Mouse (Mus musculus) cerebellum, adult 11-12 months (tissue): ENCODE measurements around the gene Rnf123.

ENCODE experiments used
- DNase-seq: peaks from one replicate; pipeline ENCODE4 v3.0.0; 2022

The Rnf123 gene

GRCm38 (mm10) chr9:108058291-108058690 lies 24.9 kb downstream of the Rnf123 start:
- DNase-seq, result peak; percentile 32

DNA sequence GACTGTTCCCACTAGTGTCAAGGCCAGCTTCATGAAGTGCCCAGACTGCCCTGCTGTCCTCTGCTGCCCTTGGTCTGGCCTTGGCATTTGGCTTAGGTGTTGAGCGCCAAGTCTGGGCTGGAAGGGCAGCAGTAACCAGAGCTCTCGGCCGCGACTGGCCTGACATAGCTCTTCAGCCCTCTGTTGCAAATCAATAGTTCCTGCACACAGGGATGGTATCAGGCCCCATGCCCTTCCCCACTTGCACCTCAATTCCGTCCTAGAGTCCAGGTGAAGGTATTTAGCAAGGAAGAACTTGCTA lies 25.9 kb downstream of the Rnf123 start:
- DNase-seq, result peak; percentile 14

DNA sequence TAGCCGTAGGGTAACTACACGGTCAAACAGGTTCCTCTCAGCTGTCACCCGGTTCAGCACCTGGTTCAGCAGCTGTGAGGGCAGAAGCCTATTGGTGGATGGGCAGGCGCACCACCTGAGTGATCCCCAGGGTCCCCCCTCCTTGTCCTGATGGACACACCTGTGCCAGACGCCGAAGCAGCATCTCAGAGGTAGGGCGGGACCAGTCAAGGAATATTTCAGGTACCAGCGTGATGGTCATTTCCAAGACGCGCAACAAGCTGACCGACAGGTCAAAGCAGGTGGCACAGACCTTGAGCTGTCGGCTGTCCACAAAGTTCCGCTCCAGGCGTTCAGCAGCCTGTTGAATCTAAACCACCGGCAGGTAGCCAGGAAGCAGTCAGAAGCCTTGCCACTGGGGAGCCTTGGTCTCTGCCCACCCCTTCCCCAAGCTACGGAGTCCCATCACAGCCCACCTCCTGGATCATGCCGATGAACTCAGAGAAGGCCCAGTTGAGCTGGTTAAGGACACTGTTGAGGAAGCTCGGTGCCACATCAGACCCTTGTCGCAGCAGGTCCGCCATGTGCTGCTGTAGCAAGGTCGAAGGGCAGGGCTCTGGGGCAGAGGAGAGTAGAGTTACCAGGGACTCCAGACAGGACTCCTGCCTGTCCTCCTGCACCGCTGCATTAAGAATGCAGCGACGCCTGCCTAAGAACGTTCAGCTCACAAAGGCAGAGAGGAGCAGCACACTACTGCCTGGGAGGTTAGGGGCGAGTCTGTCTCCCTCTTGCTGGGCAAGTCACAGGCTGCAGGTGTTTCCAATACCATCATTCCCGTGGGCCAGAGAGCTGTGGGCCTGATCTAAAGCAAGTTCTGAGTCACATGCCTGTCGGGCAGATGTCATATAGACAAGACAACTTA lies 26.5 kb downstream of the Rnf123 start:
- peak; percentile 34 for DNase-seq

GRCm38 (mm10) chr9:108055661-108056237 lies 27.4 kb downstream of the Rnf123 start:
- peak; percentile 18 for DNase-seq

GRCm38 (mm10) chr9:108055061-108055460 lies 28.1 kb downstream of the Rnf123 start:
- DNase-seq, result no peak

DNA sequence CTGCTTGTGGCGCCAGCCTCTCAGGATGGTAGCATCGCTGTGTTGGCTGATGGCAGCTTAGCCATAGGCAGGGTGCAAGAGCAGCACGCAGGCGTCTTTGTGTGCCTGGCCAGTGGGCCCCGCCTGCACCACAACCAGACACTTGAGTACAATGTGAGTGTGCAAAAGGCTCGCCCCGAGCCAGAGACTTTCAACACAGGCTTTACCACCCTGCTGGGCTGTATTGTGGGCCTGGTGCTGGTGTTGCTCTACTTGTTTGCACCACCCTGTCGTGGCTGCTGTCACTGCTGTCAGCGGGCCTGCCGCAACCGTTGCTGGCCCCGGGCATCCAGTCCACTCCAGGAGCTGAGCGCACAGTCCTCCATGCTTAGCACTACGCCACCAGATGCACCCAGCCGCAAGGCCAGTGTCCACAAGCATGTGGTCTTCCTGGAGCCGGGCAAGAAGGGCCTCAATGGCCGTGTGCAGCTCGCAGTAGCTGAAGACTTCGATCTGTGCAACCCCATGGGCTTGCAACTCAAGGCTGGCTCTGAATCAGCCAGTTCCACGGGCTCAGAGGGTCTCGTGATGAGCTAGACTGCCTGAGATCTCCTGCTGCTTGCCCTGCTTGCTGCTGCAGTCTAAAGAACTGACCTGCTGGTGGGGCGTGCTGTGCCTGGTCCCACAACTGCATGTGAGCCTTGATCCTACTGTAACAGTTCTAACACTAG lies 28.7 kb downstream of the Rnf123 start:
- peak; percentile 36 for DNase-seq

DNA sequence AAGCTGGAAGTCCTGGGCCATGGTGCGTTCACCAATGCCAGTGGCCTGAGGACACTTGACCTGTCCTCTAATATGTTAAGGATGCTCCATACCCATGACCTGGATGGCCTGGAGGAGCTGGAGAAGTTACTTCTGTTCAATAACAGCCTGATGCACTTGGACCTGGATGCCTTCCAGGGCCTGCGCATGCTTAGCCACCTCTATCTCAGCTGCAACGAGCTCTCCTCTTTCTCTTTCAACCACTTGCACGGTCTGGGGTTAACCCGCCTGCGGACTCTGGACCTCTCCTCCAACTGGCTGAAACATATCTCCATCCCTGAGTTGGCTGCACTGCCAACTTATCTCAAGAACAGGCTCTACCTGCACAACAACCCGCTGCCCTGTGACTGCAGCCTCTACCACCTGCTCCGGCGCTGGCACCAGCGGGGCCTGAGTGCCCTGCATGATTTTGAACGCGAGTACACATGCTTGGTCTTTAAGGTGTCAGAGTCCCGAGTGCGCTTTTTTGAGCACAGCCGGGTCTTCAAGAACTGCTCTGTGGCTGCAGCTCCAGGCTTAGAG lies 29.4 kb downstream of the Rnf123 start:
- DNase-seq, result peak; percentile 50

GRCm38 (mm10) chr9:108052885-108053664 lies 30.1 kb downstream of the Rnf123 start, which contains the start of gene Amigo3:
Gene Amigo3, plus strand, starts transcription at chr9:108053159.
- peak; percentile 92 for DNase-seq

DNA sequence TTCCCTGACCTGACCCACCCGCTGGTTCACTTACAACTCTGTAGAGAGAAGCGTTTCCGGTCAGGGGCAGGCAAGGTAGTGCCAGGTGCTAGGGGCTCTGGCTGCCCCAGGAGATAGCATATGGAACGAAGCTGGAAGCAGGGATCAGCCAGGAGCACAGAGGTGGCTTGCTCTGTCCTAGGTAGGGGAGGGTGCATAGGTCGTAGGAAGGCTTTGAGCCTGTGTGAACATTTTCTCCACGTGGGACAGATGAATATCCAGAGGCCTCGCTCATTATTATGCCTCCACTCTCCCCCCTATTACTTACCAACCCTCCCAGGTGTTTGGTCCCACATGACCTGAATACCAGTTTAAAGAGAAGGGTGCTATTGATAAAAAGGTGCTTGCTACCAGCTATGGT lies 30.7 kb downstream of the Rnf123 start:
- DNase-seq, result no peak

GRCm38 (mm10) chr9:108051931-108052220 lies 31.3 kb downstream of the Rnf123 start:
- DNase-seq, result peak; percentile 49

- DNase-seq, result peak; percentile 41
These were observed 31.8 kb downstream of the Rnf123 start for GRCm38 (mm10) chr9:108051184-108051930.

DNA sequence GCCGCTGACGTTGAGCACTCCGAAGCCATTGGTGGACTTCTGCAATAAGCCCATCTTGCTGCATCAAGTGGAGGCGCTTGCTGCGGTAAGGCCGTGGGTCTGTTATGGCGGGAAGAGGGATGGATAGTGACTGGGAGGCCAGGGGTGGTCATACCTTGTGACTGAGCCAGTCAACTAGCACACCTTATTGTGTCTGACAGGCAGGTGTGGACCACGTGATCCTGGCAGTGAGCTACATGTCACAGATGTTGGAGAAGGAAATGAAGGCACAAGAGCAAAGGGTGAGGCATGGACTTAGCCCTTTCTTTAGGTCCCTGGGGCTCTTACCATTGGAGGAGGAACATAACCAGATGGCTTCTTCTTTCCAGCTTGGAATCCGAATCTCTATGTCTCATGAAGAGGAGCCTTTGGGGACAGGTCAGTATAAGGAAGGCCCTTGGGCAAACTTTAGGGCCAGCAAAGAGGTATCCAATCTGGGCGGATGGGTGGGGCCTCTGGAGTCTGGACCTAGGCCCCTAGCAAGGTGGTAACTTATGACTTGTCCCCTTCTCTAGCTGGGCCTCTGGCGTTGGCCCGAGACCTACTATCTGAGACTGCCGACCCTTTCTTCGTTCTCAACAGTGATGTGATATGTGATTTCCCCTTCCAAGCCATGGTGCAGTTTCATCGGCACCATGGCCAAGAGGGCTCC lies 33.4 kb downstream of the Rnf123 start:
- peak; percentile 49 for DNase-seq

- peak; percentile 96 for DNase-seq
These were observed 34.1 kb downstream of the Rnf123 start, which contains the start of gene Gmppb for GRCm38 (mm10) chr9:108049016-108049455. Gene Gmppb, plus strand, starts transcription at chr9:108049242.

DNA sequence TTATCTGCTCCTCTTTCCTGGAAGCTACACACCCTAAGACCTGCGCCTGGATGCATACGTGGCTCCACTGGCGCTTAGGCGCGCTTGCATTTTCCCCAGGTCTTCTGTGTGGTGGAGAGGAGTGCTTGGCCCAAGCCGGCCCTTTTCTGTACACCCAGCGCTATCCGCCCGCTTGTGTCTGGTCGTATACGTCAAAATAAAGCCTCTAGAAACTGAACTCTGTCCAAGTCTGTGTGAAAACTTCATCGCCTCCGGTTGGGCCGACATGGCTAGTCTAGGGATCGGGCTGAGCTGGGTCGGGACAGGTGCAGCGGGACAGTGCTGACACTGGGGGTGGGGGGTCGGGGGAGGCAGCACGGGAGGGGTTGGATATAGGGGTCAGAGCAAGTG lies 34.6 kb downstream of the Rnf123 start:
- DNase-seq, result peak; percentile 55

DNA sequence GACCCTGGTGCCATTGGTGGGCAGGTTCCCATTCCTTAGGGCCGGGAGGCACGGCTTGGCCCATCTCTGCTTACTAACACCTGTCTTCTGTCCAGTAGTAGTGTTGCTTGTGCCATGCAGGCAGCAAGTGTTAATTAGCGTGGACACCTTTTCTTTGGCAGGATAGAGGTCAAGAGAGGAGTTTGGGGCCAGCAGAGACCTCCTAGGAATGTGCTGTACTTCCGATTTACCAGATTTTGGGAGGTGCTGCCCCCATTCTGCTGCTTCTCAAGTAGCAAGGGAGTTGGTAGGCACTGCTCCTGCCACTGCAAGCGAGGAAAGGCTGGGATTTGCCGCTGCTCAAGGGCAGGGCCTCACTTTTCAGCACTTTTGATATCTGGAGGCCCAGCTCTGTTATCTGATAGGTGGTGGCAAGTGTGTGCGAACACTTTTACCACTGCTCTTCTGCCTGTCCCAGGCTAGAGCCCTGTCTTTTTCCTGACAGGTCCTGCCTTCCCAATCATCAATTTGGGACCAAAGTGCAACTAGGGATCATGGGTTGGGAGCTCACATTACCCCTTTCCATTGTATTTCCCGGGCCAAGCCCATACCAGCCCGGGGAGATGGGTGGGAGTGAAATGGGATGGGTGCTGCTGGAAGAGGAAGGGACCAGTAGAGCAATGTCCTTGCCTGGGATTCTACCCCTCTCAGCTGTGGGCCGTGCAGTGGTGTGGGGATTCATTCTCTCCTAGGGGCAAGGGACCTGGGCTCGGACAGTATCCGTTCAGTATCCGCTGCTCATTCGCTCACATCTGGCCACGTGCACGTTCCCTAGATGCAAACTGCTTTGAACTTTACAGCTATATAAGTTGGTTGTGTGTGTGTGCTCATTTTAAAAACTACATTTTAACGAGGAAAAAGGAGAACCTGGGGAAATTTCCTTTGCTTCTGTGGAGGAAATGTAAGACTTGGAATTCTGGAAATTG lies 35.3 kb downstream of the Rnf123 start:
- peak; percentile 33 for DNase-seq

DNA sequence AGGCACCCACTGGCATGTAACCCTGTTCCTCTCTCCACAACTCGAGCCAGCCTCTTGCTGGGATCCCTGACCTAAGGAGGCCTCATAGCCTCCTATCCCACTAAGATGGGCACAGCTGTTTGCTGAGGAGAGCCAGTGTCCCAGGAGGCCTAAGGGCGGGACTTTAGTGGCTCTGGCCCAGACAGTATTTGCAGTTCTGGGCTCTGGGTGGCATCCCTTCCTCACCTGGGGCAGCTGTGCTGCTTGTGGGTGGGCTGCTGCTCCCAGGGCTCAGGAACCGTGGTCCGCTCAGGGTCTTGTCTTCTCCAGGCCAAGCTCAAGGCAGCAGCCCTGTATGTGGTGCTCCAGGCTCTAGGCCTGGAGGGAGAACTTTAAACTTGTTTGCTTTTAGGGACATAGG lies 36.6 kb downstream of the Rnf123 start:
- no peak for DNase-seq

- no peak for DNase-seq
These were observed 38.2 kb downstream of the Rnf123 start for GRCm38 (mm10) chr9:108044751-108045492.

GRCm38 (mm10) chr9:108035331-108036156 lies 47.6 kb downstream of the Rnf123 start:
- DNase-seq, result no peak
